Mouse (Mus musculus) bone marrow, adult 2 months (tissue): ENCODE results near the gene Jmy.

Experiments used
- CTCF ChIP-seq: fragments of 200-500 bp; IDR thresholded peaks from 2 replicates; pipeline ENCODE4 v1.5.1; 2011; ENCODE audit warnings: low read length, control low read depth; ENCODE audit not compliant: control insufficient read depth, insufficient read depth
- POLR2A ChIP-seq: fragments of 200-500 bp; IDR thresholded peaks from 2 replicates; pipeline ENCODE4 v1.6.1; 2011; ENCODE audit warnings: low read depth, mild to moderate bottlenecking, control low read depth, low read length, borderline replicate concordance; ENCODE audit not compliant: control insufficient read depth

DNA sequence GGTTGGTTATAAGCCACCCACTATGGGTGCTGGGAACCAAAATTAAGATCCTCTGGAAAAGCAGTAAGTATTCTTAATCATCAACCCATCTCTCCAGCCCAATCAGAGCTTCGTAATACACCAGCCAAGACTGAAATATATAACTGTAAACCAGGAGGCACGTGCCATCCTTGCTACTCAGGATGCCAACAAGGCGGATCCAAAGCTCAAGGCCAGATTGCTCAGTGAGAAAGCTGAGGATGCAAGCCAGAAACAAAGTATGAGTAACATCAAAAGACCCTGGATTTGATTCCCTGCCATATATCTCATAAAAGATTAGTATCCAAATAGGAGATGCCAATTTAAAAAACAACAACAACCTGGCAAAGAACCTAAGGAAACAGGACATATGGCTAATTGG, 31.3 kb downstream of the Jmy start:
- TF ChIP-seq POLR2A (no peak), CTCF (no peak)
